Mouse (Mus musculus): ENCODE data around the gene Sall4.

The Sall4 gene

GRCm38 (mm10) chr2:168742649-168743048 is 25.1 kb downstream of the Sall4 start:
- DNase-seq: peak; percentile 79

- peak; percentile 77 for DNase-seq
Measured at GRCm38 (mm10) chr2:168742059-168742627, 25.6 kb downstream of the Sall4 start, which contains the start of gene Atp9a. Atp9a (minus strand) TSS chr2:168742409.

- peak; percentile 90 for DNase-seq
Measured at GRCm38 (mm10) chr2:168741273-168742058, 26.3 kb downstream of the Sall4 start.

GRCm38 (mm10) chr2:168740496-168740895 is 27.2 kb downstream of the Sall4 start:
- DNase-seq: no peak

GRCm38 (mm10) chr2:168738854-168739253 is 28.9 kb downstream of the Sall4 start:
- no peak for DNase-seq

GRCm38 (mm10) chr2:168737878-168738277 is 29.9 kb downstream of the Sall4 start:
- peak; percentile 62 for DNase-seq

- DNase-seq: peak; percentile 60
Measured at GRCm38 (mm10) chr2:168734023-168734422, 33.7 kb downstream of the Sall4 start.

GRCm38 (mm10) chr2:168731258-168731657 is 36.5 kb downstream of the Sall4 start:
- DNase-seq: no peak

GRCm38 (mm10) chr2:168729736-168730135 is 38.0 kb downstream of the Sall4 start:
- DNase-seq: no peak

- no peak for DNase-seq
Measured at GRCm38 (mm10) chr2:168728045-168728444, 39.7 kb downstream of the Sall4 start.

- DNase-seq: peak; percentile 83
Measured at GRCm38 (mm10) chr2:168726007-168726406, 41.7 kb downstream of the Sall4 start.

GRCm38 (mm10) chr2:168721313-168721712 is 46.4 kb downstream of the Sall4 start:
- DNase-seq: peak; percentile 83

GRCm38 (mm10) chr2:168719742-168720141 is 48.0 kb downstream of the Sall4 start:
- no peak for DNase-seq

- DNase-seq: no peak
Measured at GRCm38 (mm10) chr2:168718735-168719134, 49.0 kb downstream of the Sall4 start.

- DNase-seq: no peak
Measured at GRCm38 (mm10) chr2:168718267-168718666, 49.5 kb downstream of the Sall4 start.

- DNase-seq: no peak
Measured at GRCm38 (mm10) chr2:168712199-168713176, 55.3 kb downstream of the Sall4 start.

- DNase-seq: no peak
Measured at GRCm38 (mm10) chr2:168710979-168711378, 56.8 kb downstream of the Sall4 start.

- DNase-seq: no peak
Measured at GRCm38 (mm10) chr2:168707766-168708165, 60.0 kb downstream of the Sall4 start.

GRCm38 (mm10) chr2:168702266-168702665 is 65.5 kb downstream of the Sall4 start:
- DNase-seq: peak; percentile 21
